Mouse (Mus musculus) CD8-positive naive resting alpha-beta T cell, adult 2 months (primary cell): Measurements from ENCODE around the gene Rbms1.

Source experiments
- DNase-seq, 2 experiments: peaks; one replicate each; pipeline ENCODE4 v3.0.0; 2022; ENCODE audit warnings: low read depth in 2 of 2, low spot score in 2 of 2

Rbms1 gene

GRCm38 (mm10) chr2:60715771-60716170, 247.2 kb downstream of the Rbms1 start:
- DNase-seq: no peak

DNA sequence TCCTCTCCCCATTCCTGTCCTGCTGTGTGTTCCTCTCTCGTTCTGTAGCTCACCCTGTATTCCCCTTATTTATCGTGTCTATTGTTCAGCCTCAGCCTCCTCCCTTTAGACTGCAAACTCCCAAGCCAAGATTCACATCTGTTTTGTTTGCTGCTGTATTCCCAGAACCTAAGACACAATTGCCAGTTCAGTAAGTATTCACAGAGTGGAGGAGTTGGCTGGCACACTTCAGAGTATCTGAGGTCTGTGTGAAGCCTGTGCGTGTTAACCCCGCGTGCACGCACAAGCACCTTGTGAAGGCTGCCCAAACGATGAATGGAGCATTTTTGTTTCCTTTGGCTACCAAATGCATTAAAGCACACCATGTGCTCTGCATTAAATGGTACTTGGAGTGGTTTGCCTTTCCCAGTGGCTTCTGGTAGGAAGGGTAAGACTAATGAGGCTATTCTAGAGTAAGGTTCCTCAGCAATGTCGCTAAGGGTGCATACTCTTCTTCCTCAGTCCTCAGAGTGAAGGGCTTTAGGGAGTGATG, 248.0 kb downstream of the Rbms1 start:
- DNase-seq: no peak

DNA sequence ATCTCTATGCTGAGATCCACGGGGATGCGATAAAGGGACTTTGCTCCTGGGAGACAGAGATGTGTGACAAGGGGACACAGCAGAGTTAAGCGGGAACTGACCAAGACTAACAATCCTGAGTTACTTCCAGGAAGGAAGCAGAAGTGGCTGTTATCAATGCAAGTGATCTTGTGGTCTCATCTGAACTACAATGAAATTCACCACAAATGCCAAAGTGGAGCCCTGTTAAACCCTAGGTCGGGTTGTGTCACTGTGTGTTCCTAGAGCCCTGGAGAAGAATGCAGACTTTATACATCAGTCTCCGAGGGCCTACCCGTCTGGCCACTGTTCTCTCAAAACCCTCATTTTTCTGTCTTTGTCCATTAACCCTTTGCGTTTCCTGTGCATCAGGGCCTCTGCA, 248.5 kb downstream of the Rbms1 start:
- DNase-seq: no peak

DNA sequence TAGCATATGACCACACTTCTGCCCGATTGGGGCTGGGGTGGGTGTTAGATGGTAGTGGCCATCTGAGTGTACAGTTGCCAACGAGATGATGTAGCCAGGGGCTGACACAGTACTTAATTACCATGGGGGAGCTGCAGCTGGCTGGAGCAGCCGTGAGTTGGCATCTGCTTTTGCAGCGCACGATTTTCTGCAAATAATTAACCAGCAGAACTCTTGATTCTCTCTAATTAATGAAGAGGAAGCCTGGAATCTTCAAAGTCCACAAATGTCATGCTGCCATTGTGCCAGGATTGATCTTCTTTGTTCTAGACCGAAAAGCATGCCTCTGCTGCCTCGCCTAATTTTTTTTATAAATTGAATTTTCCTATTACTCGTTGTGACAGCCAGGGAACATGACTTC, 249.1 kb downstream of the Rbms1 start:
- no peak for DNase-seq

- no peak for DNase-seq
Measured at GRCm38 (mm10) chr2:60712891-60713290, 250.1 kb downstream of the Rbms1 start.

GRCm38 (mm10) chr2:60712483-60712882, 250.5 kb downstream of the Rbms1 start:
- DNase-seq: no peak

- DNase-seq: no peak
Measured at GRCm38 (mm10) chr2:60711098-60711880, 251.7 kb downstream of the Rbms1 start.

GRCm38 (mm10) chr2:60710317-60710716, 252.7 kb downstream of the Rbms1 start:
- DNase-seq: no peak

- DNase-seq: no peak
Measured at GRCm38 (mm10) chr2:60708671-60709070, 254.3 kb downstream of the Rbms1 start.

GRCm38 (mm10) chr2:60706866-60707265, 256.1 kb downstream of the Rbms1 start:
- no peak for DNase-seq

GRCm38 (mm10) chr2:60705426-60705825, 257.6 kb downstream of the Rbms1 start:
- no peak for DNase-seq

DNA sequence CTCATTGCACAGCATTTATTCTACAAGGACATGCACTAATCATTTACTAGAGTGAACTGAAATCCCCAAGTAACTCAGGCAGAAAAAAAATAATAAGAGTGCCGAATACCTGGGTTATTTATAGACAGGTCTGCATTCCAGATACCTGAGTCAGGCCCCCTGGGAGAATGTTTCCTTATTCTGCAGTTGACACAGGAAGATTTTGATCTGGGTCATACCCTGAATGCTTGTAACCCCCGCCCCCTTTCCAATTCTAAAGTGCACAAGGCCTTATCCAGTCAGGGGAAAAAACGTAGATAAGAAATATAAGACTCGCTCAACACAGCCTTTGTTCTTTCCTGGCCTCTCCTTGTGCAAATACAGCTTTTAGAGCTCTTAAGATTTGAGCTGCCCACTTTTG, 259.7 kb downstream of the Rbms1 start:
- no peak for DNase-seq

GRCm38 (mm10) chr2:60700956-60701355, 262.0 kb downstream of the Rbms1 start:
- no peak for DNase-seq
